Mouse (Mus musculus): ENCODE data around the gene Prpf19. TPM values are rescaled to one million over a fixed set of nuclear protein-coding genes. Genes with fewer than 3 reads are reported as not detected.

Prpf19 gene
- polyA plus RNA-seq, 1 experiment = 58.3 TPM

DNA sequence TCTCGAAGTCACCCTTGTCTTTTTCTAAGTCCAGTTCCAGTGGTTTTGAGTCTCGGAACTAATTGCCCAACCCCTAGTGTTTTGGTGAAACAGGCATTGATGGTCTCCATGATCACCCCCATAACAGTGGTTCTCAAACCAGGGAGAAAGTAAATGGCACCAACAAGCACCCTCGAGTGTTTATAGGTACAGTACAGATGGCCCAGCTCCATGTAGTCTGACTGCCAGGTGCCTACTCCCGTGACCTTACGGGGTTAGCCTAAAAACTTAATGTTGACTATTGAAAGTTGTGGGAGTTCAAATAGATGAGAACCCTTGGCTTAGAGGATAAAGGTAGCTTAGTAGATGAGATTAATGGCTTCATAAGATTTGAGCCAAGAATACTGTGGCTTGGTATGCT lies 6.0 kb downstream of the Prpf19 start:
- H3K4me1 ChIP-seq (ENCODE audit: control insufficient read depth, insufficient read depth, low read length) = no peaks in the 10 kb centered on the region
- H3K27ac ChIP-seq (ENCODE audit: control insufficient read depth, insufficient read depth, low read depth, low read length, poor library complexity) = no peak overlapping the region
- TF ChIP-seq POLR2A (IDR thresholded peaks at IDR 0.05; ENCODE audit: borderline replicate concordance, control insufficient read depth, low read depth, low read length) (no peak), CTCF (IDR thresholded peaks at IDR 0.05; ENCODE audit: control insufficient read depth, insufficient read depth, low read length) (no peak)
- WGBS = 87% methylated on average over 5 of the region's 5 CpGs
- H3K4me3 ChIP-seq (replicated peaks; ENCODE audit: control insufficient read depth, low read depth, low read length) = no peak overlapping the region

DNA sequence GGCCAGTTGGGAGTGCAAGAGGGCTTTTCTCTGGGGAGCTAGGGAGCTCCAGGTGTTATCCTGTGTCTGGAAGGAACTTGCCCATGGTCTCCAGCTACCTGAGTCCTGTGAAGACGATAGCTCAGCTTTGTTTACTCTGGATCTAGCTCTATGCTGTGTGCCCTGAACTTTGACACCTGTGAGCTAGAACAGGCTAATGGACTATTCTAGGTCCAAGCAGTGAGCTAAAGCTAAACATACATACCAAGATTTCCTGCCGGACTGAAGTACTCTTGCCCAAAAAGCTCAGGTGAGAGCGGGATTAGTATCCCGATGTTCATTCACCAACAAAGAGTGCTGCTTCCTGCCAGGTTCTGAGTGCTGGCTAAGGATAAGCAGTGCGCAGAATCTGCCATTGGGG lies 9.5 kb downstream of the Prpf19 start:
- WGBS = 89% methylated on average over 5 of the region's 5 CpGs
- H3K4me1 ChIP-seq (ENCODE audit: control insufficient read depth, insufficient read depth, low read length) = no peaks in the 10 kb centered on the region
- no peak overlapping the region for H3K27ac ChIP-seq (ENCODE audit: control insufficient read depth, insufficient read depth, low read depth, low read length, poor library complexity)
- TF ChIP-seq CTCF (IDR thresholded peaks at IDR 0.05; ENCODE audit: control insufficient read depth, insufficient read depth, low read length) (no peak), POLR2A (IDR thresholded peaks at IDR 0.05; ENCODE audit: borderline replicate concordance, control insufficient read depth, low read depth, low read length) (no peak)
- H3K4me3 ChIP-seq (replicated peaks; ENCODE audit: control insufficient read depth, low read depth, low read length) = no peak overlapping the region

DNA sequence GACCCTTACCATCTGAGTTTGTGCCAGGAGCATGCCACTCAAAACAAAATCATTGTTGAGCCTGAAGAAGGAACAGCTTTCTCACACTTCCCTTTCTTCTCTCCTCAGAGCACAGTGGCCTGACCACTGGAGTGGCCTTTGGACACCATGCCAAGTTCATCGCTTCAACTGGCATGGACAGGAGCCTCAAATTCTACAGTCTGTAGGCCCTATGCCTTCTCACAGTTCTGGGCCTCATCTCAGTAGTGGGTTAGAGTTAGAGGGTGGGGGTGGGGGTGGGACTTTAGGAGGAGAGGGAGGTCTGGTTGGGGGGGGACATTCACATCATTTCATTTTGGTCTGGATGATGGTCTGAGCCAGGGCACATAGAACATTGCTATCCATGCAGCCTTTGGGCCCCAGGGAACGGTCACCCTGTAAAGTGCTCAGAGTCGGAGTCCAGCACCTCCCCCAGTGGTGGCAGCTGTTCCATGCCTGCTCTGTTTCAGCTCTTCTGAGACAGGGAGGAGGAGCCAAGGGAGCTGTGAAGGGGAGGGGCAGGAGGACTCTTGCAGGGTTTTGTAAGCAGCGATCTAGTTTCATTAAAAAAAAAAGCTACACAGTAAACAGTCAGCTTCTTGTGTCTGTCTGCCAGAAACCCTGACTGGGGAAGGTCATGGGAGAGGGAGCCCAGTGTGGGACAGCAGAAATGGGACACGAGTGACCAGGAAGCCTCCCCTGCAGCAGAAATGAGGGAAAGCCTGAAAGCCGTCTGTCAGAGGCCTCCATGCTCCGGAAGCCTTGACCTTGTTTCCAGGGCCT lies 10.1 kb downstream of the Prpf19 start:
- TF ChIP-seq POLR2A (IDR thresholded peaks at IDR 0.05; ENCODE audit: borderline replicate concordance, control insufficient read depth, low read depth, low read length) = no peak
- no peak for TF ChIP-seq CTCF (IDR thresholded peaks at IDR 0.05; ENCODE audit: control insufficient read depth, insufficient read depth, low read length)
- Histone ChIP-seq H3K27ac (ENCODE audit: control insufficient read depth, insufficient read depth, low read depth, low read length, poor library complexity) (no peak overlapping the region; the same call in 1 of the 2 replicates), H3K4me3 (replicated peaks; ENCODE audit: control insufficient read depth, low read depth, low read length) (no peak overlapping the region), H3K4me1 (ENCODE audit: control insufficient read depth, insufficient read depth, low read length) (no peaks in the 10 kb centered on the region)
- 71% methylated on average over 7 of the region's 7 CpGs for WGBS

DNA sequence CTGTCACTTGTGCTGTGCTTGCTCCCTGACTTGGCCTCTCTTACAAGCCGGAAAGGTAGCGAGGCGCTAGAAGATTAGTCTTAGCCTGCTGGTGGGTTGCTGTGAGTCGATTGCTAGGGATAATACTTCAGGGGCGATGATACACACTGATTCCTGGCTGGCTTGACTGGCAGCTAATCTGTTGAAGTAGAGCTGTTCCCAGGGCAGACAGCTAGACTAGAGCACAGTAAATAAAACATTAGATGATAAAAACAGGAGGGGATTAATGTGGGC lies 10.6 kb downstream of the Prpf19 start:
- Histone ChIP-seq H3K4me1 (ENCODE audit: control insufficient read depth, insufficient read depth, low read length) (no peaks in the 10 kb centered on the region), H3K4me3 (replicated peaks; ENCODE audit: control insufficient read depth, low read depth, low read length) (no peak overlapping the region), H3K27ac (ENCODE audit: control insufficient read depth, insufficient read depth, low read depth, low read length, poor library complexity) (no peak overlapping the region; the same call in 1 of the 2 replicates)
- WGBS = 85% methylated on average over 5 of the region's 5 CpGs
- no peak for TF ChIP-seq POLR2A (IDR thresholded peaks at IDR 0.05; ENCODE audit: borderline replicate concordance, control insufficient read depth, low read depth, low read length)
- no peak for TF ChIP-seq CTCF (IDR thresholded peaks at IDR 0.05; ENCODE audit: control insufficient read depth, insufficient read depth, low read length)

DNA sequence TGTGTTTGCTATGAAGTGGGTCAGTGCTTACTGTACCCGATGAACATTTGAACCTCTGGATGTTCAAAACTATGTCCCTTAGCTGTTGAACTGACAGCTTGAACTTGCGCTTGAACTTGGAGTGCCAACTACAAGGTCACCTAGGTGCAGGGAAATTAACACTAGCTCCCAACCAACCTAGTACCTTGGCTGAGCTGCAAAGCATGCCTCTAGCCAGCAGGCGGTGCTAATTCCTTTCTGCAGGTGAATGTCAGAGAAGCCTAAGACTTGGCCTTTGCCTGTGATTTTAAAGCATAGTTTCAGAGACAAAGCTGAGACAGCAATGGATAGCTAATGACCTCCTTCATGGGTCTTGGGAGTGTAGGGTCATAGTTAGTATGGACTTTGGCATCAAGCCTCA lies 12.9 kb downstream of the Prpf19 start:
- H3K27ac ChIP-seq (ENCODE audit: control insufficient read depth, insufficient read depth, low read depth, low read length, poor library complexity) = no peak overlapping the region
- no peaks in the 10 kb centered on the region for H3K4me1 ChIP-seq (ENCODE audit: control insufficient read depth, insufficient read depth, low read length)
- TF ChIP-seq CTCF (IDR thresholded peaks at IDR 0.05; ENCODE audit: control insufficient read depth, insufficient read depth, low read length) (peak; percentile 76), POLR2A (IDR thresholded peaks at IDR 0.05; ENCODE audit: borderline replicate concordance, control insufficient read depth, low read depth, low read length) (no peak)
- 55% methylated on average over 3 of the region's 3 CpGs for WGBS
- no peak overlapping the region for H3K4me3 ChIP-seq (replicated peaks; ENCODE audit: control insufficient read depth, low read depth, low read length)

DNA sequence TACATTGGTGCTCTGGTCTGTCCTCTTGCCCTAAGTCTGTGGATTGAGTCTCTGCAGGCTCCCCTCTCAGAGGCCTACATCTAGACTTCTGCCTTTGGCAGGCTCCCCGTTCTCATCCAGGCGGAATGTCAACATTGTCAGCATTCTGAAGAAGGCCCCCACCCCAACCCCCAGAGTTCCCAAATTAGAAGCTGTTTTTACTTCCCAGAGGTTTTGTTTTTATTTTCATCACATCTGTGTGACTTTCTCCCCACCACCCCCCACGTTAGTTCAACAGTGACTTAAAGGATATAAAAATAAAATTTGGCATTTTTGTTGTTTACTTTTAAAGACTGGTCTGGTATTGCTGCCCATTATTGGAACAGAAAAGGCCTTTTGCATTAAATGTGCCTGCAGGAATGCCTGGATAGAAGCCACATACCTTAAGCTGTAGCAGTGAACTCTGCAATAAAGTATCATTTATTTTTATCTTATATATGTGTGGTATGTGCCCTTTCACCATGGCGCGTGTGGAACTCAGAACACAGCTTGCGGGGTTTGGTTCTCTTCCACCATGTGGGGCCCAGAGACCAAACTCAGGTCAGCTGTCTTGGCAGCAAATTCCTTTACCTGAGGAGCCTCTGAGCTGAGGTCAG lies 14.2 kb downstream of the Prpf19 start:
- TF ChIP-seq CTCF (IDR thresholded peaks at IDR 0.05; ENCODE audit: control insufficient read depth, insufficient read depth, low read length) (no peak), POLR2A (IDR thresholded peaks at IDR 0.05; ENCODE audit: borderline replicate concordance, control insufficient read depth, low read depth, low read length) (no peak)

DNA sequence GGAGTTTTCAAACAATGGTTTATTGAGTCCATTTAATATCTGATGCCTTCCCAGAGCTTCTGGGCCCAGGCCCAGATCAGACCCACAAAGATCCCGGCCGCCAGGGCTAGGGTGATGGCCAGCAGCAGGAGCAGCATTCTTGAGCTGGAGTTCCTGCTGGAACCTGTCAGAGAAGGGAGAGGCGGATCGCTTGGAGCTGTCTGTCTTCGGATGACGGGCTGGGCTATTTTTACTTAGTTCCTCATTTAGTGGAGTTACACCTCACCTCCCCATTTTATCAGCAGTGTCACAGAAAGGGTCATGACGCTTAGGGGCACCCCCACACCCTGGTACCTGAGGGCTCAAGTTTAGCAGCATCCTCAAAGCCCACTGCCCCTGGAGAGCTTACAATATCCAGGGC lies 19.3 kb downstream of the Prpf19 start:
- H3K4me3 ChIP-seq (replicated peaks; ENCODE audit: control insufficient read depth, low read depth, low read length) = no peak overlapping the region
- 5% methylated on average over 7 of the region's 7 CpGs for WGBS
- H3K4me1 ChIP-seq (ENCODE audit: control insufficient read depth, insufficient read depth, low read length) = no peaks in the 10 kb centered on the region; the same call in 1 of the 2 replicates
- TF ChIP-seq POLR2A (IDR thresholded peaks at IDR 0.05; ENCODE audit: borderline replicate concordance, control insufficient read depth, low read depth, low read length) (no peak), CTCF (IDR thresholded peaks at IDR 0.05; ENCODE audit: control insufficient read depth, insufficient read depth, low read length) (no peak)
- no peak overlapping the region for H3K27ac ChIP-seq (ENCODE audit: control insufficient read depth, insufficient read depth, low read depth, low read length, poor library complexity)

More for the DNA sequence above, 14.2 kb downstream of the Prpf19 start:
- H3K4me1 ChIP-seq (ENCODE audit: control insufficient read depth, insufficient read depth, low read length) = no peaks in the 10 kb centered on the region
- no peak overlapping the region for H3K27ac ChIP-seq (ENCODE audit: control insufficient read depth, insufficient read depth, low read depth, low read length, poor library complexity)
- WGBS = 80% methylated on average over 6 of the region's 6 CpGs
- no peak overlapping the region for H3K4me3 ChIP-seq (replicated peaks; ENCODE audit: control insufficient read depth, low read depth, low read length)

DNA sequence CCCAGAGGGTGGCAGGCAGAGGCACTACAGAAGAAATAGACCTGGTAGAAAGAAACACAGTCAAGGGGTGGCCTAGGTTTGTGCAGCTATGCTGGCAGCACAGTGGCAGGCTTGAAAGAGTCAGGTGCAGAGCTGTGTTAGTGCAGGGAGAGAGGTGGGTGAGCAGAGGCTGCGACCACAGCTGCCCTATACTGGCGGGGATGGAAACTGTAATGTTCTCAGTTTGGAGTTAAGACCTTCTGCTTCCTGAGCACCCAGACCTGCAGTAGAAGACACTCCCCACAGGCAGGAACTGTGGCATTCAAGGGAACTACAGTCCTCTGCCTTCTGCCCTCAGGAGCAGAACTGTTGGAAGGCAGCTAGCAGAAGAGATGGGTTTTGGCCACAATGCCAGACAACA lies 19.8 kb downstream of the Prpf19 start:
- WGBS = 7% methylated on average over 2 of the region's 2 CpGs
- Histone ChIP-seq H3K4me3 (replicated peaks; ENCODE audit: control insufficient read depth, low read depth, low read length) (no peak overlapping the region), H3K27ac (ENCODE audit: control insufficient read depth, insufficient read depth, low read depth, low read length, poor library complexity) (no peak overlapping the region), H3K4me1 (ENCODE audit: control insufficient read depth, insufficient read depth, low read length) (no peaks in the 10 kb centered on the region; the same call in 1 of the 2 replicates)
- no peak for TF ChIP-seq POLR2A (IDR thresholded peaks at IDR 0.05; ENCODE audit: borderline replicate concordance, control insufficient read depth, low read depth, low read length)
- no peak for TF ChIP-seq CTCF (IDR thresholded peaks at IDR 0.05; ENCODE audit: control insufficient read depth, insufficient read depth, low read length)
